Mouse (Mus musculus) ES-E14 (cell line): ENCODE results near the gene Zrsr1.

ENCODE experiments used
- CHD2 ChIP-seq: IDR thresholded peaks from 2 replicates; pipeline ENCODE4 v1.6.1; 2014; ENCODE audit warnings: mild to moderate bottlenecking, low read depth, low read length, inconsistent platforms
- MAFK ChIP-seq: IDR thresholded peaks from 2 replicates; pipeline ENCODE4 v1.6.1; 2014; ENCODE audit warnings: mild to moderate bottlenecking, low read depth, low read length, inconsistent platforms; ENCODE audit not compliant: insufficient read depth

DNA sequence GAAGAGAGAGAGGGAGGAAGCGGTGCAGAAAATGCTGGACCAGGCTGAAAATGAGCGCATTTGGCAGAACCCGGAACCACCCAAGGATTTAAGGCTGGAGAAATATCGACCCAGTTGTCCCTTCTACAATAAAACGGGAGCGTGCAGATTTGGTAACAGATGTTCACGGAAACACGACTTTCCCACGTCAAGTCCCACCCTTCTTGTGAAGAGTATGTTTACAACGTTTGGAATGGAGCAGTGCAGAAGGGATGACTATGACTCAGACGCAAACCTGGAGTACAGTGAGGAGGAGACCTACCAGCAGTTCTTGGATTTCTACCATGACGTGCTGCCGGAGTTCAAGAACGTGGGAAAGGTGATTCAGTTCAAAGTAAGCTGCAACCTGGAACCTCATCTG is 1.8 kb downstream of the Zrsr1 start:
- TF ChIP-seq CHD2 = no peak
- TF ChIP-seq MAFK = no peak
